Mouse (Mus musculus) layer of hippocampus, adult 11-12 months (tissue): ENCODE results near the gene Gm27179.
"Not testable (repeated sequence)": the region's sequence is repeated elsewhere in the genome, so short reads cannot be mapped to it uniquely, and the experiment has no call there.

ENCODE experiments used
- DNase-seq: peaks from one replicate; pipeline ENCODE4 v3.0.0; 2022; ENCODE audit warnings: low spot score

Gene Gm27179

GRCm38 (mm10) chr14:69512449-69512848, at the start of gene Gm27179:
Gm27179 (minus strand) TSS chr14:69512549.
- DNase-seq = not testable (repeated sequence)

DNA sequence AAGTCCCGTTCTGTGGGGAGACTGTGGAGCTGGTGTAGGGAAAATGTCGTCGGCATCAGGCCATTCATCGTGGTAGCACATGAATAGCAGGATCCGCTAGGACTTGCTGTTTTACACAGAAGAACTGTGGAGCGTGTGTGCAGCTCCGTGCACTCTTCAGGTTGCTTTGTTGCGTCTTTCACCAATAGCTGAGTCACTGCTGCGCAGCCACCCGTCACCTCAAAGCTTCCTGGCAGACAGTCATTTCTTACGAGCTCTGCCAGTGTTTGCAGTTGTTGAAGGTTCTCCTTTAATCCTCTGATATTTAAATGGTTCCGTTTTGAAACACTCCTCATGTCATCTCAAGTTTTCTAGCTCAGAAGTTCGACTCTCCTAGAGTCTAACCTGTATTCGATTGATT, 45.2 kb upstream of the Gm27179 start:
- DNase-seq = not testable (repeated sequence)

DNA sequence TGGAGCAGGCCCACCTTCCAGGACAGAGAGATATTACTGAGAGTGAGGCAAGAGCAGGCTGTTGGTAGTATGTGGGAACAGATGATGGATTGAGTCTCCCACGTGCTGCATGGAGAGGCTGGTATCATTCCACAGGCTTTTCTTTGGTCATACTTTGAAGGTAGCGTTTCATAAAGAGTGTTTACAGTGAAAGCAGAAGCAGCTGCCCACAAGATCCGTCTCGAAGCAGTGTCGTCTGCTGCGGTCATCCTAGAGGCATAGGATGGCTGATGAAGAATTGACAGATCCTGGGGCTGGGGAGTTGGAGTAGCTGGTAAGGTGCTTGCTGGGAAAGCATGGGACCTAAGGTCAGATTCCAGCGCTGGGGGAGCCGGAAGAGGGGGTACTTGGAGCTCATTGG, 44.5 kb upstream of the Gm27179 start:
- DNase-seq = not testable (repeated sequence)

GRCm38 (mm10) chr14:69555110-69555831, 42.9 kb upstream of the Gm27179 start, which contains the start of gene Entpd4b:
Entpd4b (plus strand) TSS chr14:69555424.
- not testable (repeated sequence) for DNase-seq

DNA sequence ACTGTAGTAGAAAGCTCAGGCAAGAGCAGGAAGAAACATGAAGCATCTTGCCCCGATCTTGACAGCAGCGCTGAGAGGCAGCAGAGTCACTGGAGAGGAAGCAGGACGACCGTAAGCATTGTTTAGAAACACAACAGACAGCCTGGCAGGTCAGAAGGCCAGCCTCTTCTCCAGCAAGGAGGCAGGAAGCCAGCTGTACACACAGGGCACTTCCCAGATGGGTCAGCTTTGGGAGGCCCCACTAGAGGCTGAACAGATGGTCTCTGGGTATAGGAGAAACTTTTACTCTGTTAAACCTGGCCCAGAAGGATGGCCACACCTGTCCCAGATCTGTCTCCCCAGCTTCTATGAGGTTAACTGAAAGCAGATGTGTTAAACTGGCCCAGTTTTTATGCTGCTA, 35.0 kb upstream of the Gm27179 start:
- DNase-seq = not testable (repeated sequence)

DNA sequence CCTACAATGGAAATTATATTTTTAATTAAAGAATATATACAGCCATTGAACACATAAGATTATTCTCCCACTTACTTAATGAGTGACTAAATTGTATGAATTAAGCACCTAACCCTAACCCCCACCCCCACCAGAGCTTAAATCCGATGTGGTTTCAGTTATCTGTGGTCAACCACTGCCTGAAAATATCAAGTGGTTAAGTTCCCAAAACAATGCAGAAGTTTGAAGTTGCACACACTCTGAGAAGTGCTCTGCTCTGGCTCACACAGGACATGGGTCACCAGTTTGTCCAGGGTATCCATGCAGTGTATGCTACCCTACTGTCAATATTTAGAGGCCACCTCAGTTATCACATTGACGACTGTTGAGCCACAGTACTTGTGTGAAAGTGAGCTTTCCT, 32.7 kb upstream of the Gm27179 start:
- DNase-seq = not testable (repeated sequence)

DNA sequence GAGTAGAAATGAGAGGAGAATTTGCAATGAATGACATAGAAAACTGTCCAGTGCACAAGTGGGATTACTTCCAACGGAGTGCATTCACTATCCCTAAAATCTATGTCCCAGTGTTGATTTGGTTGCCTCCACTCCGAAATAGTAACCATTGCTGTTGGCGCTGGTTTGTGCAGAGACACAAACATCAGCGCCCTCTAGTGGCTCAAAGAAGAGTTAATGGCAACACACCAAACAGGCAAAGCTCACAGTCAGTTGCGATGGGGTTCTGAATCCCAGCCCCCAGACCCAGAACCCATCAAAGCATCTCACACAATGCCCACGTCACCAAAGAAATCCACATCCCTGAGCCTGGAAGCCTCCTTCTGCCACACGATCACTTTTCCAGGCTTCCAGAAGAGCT, 31.7 kb upstream of the Gm27179 start:
- DNase-seq = not testable (repeated sequence)

- not testable (repeated sequence) for DNase-seq
Observed at GRCm38 (mm10) chr14:69542695-69543094, 30.3 kb upstream of the Gm27179 start.

DNA sequence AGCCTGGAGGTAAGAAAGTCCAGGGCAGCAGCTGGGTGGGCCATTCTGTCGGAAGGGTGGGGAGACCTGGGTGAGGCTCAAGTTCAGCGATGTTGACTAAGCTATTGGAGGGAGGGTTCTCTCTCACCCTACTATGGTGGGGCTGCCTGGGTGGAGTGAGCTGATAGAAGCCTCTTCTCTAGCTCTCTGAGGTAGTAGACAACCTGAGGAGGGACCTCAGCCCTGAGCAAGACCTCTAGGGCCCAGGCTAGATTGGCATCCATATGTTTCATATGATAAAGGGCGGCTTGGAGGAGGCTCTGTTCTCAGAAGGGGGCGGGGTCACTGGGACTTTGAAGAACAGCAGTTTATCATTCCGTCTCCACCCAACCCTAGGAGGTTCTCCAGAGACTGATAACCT, 27.8 kb upstream of the Gm27179 start:
- DNase-seq = not testable (repeated sequence)

GRCm38 (mm10) chr14:69536539-69536938, 24.2 kb upstream of the Gm27179 start:
- DNase-seq = not testable (repeated sequence)

DNA sequence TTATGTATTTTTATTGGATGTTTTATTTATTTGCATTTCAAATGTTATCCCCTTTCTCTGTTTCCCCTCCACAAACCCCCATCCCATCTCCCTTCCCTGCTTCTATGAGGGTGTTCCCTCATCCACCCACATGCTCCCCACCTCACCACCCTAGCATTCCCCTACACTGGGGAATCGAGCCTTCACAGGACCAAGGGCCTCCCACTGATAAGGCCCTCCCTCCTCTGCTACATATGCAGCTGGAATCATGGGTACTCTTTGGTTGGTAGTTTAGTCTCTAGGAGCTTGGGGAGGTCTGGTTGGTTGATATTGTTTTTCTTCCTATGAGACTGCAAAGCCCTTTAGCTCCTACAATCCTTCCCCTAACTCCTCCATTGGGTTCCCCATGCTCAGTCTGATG, 13.9 kb upstream of the Gm27179 start:
- not testable (repeated sequence) for DNase-seq

GRCm38 (mm10) chr14:69523001-69523400, 10.7 kb upstream of the Gm27179 start:
- not testable (repeated sequence) for DNase-seq

DNA sequence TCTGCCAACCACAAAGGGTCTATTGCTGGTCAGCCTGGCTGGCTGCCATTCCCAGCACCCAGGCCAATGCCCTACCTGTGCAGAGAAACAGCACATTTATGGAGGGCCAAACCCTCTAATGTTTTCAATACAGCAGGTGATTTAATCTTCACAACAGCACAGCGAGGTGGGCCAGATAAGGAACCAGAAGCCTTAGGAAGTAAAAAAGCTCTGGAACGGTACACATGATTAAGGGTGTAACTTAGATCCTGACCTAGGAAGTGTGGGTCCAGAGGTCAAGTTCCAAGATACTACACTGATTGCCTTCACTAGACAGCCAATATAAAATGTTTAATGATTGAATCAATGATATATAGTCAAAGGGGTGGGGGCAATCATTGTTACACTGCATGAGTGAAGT, 8.5 kb upstream of the Gm27179 start:
- DNase-seq = not testable (repeated sequence)

DNA sequence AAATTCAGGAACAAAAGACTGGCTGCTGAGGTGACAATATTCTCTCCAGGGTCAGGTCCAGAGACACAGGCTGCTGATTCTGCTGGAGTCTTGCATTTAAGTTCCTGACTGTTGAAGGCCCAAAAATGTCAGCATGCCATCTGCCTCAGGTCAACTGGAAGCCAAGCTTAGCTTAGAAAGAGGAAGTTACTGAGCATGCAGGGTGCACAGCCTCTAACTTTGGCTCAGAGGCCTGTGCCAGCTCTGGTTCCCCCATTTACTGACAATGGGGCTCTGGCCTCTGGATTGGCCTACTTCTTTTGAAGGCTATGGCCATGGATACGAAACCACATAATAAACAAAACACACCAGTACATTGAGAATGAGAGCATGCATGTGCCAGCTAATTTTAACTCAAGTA, 5.3 kb downstream of the Gm27179 start:
- DNase-seq = not testable (repeated sequence)

GRCm38 (mm10) chr14:69503174-69503573, 9.2 kb downstream of the Gm27179 start, which contains the start of gene Gm16867:
Gm16867 (minus strand) TSS chr14:69503362.
- not testable (repeated sequence) for DNase-seq

- DNase-seq = not testable (repeated sequence)
Observed at GRCm38 (mm10) chr14:69502440-69503150, 9.8 kb downstream of the Gm27179 start.

DNA sequence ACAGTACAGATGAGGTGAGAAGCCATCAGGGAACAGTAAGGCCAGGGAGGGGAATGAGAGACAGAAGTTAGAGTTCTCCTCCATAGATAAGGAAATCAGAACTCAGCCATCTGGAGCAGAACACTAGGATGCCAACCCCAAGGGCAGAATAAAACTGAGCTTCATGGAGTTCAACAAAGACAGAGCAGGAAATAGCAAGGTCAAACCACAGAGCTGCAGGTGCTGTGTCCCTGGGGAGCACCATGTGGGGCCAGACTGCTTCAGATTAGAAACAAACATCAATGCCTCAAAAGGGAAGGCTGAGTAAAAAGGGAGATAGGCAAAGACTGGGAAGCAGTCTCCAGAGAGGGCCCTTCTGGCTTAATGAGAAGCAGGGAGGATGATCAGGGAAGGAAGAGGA, 16.1 kb downstream of the Gm27179 start:
- DNase-seq = not testable (repeated sequence)

- DNase-seq = not testable (repeated sequence)
Observed at GRCm38 (mm10) chr14:69494946-69495345, 17.4 kb downstream of the Gm27179 start.

GRCm38 (mm10) chr14:69494522-69494921, 17.8 kb downstream of the Gm27179 start:
- not testable (repeated sequence) for DNase-seq

DNA sequence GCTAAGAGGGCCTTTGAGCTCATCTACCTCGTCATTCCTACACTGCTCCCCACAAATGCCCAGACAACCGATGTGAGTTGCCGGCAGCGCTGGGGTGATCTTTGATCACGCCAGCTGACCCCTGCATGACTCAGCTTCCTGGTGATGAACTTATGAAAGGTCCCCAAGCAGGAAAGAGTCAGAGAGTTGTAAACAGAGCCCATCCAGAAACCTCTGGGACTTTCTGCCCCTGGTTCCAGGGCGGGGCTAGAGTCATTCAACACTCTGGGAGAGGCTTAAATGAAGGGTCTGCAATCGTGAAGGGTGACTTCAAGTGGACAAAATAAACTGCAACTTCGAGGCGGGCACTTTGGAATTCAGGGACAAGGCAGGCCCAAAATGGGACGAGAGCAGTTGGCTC, 24.3 kb downstream of the Gm27179 start:
- DNase-seq = not testable (repeated sequence)

GRCm38 (mm10) chr14:69485466-69486135, 26.7 kb downstream of the Gm27179 start:
- DNase-seq = not testable (repeated sequence)

GRCm38 (mm10) chr14:69473941-69474646, 38.3 kb downstream of the Gm27179 start:
- not testable (repeated sequence) for DNase-seq
